Mouse (Mus musculus) brain, adult 2 months (tissue): ENCODE measurements around the gene Fam114a1.

Source experiments
- DNase-seq: peaks from one replicate; pipeline ENCODE4 v3.0.0; 2011; ENCODE audit warnings: low read depth, low spot score

The Fam114a1 gene

GRCm38 (mm10) chr5:65003946-65004535, 34.2 kb downstream of the Fam114a1 start:
- no peak for DNase-seq

GRCm38 (mm10) chr5:65005251-65005650, 35.4 kb downstream of the Fam114a1 start:
- no peak for DNase-seq

GRCm38 (mm10) chr5:65006011-65006491, 36.2 kb downstream of the Fam114a1 start:
- peak; percentile 60 for DNase-seq

- no peak for DNase-seq
Measured at GRCm38 (mm10) chr5:65011901-65012573, 42.2 kb downstream of the Fam114a1 start.

DNA sequence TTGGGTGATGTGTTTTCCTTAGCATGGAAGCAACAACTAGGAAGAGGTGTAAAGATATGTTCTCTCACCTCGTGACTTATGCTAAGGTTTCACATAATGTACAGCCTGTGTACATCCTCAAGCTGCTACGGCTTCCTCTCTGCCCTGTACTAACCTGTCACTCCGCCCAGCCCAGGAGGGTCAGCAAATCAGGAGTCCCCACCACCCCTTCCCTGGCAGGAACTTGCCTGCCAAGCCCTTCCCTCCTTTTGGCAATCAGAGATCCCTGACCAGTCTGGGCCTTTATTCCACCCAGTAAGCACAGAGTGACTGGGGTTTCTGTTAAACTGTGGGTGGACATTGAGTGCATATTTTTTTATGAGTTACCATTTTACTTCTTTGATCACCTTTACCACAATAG, 45.6 kb downstream of the Fam114a1 start:
- DNase-seq = no peak

DNA sequence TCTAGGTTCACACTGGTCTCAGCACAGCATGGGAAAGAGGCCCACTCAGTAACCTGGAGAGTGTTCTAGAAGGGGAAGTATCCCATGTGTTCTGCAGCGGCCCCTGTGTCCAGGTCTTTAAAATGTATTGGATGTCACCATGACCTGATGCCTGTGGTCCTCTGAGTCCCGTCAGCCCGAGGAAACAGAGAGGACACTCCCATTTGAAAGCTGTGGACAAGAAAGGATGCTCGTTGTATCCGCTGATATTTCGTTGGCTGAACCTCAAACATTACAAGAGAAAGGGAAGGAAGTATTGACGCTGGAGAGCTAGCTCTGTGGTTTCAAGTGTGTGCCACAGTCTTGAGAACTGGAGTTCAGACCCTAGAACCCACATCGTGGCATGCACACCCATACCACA, 49.2 kb downstream of the Fam114a1 start:
- no peak for DNase-seq

GRCm38 (mm10) chr5:65019823-65020222, 50.0 kb downstream of the Fam114a1 start:
- peak; percentile 94 for DNase-seq

GRCm38 (mm10) chr5:65022006-65022405, 52.1 kb downstream of the Fam114a1 start:
- DNase-seq = peak; percentile 81

DNA sequence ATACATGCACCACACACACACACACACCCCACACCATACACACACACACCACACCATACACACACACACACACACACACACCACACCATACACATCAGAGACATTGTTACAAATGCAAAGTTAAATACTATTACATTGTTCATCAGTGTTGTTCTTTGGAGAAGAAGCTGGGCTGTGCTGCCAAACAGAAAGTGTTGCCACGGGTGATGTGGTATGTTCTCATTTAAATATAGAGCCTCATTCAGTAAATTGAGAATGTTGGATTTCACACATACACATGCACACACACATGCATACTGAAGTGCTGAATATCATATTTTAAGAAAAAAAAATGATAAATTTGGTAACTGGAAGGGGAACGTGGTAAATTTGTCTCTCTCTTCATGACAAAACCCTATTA, 54.8 kb downstream of the Fam114a1 start:
- no peak for DNase-seq

DNA sequence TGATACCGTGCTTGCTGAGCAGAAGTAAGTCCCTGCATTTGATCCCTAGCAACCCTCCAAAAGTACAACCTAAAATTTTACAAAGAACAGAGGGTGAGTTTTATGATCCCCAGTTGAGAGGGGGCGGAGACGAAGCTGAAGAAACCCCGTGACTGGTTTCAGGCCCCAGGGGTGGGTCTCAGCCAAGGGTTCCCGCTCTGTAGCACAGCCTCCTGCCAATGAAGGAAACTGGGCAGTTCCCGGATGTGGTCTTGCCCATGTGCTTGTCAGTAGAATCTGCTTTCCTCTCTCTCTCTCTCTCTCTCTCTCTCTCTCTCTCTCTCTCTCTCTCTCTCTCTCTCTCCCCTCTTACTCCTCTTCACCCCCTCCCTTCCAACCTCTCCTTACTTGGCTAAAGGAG, 56.0 kb downstream of the Fam114a1 start:
- DNase-seq = no peak

GRCm38 (mm10) chr5:65026776-65027175, 56.9 kb downstream of the Fam114a1 start:
- DNase-seq = peak; percentile 67

GRCm38 (mm10) chr5:65028019-65028418, 58.1 kb downstream of the Fam114a1 start:
- no peak for DNase-seq

DNA sequence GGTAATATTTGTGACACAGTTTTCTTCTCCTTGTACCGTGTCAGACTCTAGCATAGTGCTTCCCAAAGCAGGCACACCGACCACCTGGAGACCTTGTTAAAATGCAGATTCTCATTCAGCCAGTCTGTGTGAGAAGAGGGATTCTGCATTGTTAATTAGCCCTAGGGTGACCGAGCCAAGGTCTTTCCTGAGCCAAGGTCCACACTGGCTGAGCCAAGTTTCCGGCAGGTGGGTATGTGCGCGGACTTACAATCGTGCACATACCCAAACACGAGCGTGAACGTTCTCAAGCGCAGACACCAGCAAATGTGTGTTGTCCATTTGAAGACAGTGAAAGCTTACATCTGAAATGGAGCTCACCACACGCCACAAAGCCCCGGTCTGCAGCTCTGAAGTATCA, 66.7 kb downstream of the Fam114a1 start:
- peak; percentile 58 for DNase-seq

DNA sequence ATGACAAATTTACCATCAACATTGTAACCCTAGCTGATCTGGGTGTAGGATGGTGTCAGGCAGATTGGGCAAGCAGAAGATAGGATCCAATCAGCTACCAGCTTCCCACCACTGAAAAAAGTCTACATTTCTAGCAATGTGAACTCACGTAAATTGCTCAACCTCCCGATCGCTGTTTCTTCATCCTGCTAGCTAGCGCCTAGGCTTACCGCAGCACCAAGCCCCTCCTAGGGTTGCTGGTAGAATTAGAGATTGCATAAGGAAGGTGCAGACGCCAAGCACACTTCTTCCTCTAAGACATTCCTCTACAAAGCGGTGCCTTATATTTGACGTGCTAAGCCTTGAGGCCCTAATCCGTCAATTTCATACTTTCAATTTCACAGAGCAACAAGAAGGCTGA, 68.4 kb downstream of the Fam114a1 start:
- DNase-seq = no peak

- peak; percentile 24 for DNase-seq
Measured at GRCm38 (mm10) chr5:65038811-65039571, 69.1 kb downstream of the Fam114a1 start.

- no peak for DNase-seq
Measured at GRCm38 (mm10) chr5:65040463-65040862, 70.6 kb downstream of the Fam114a1 start.

DNA sequence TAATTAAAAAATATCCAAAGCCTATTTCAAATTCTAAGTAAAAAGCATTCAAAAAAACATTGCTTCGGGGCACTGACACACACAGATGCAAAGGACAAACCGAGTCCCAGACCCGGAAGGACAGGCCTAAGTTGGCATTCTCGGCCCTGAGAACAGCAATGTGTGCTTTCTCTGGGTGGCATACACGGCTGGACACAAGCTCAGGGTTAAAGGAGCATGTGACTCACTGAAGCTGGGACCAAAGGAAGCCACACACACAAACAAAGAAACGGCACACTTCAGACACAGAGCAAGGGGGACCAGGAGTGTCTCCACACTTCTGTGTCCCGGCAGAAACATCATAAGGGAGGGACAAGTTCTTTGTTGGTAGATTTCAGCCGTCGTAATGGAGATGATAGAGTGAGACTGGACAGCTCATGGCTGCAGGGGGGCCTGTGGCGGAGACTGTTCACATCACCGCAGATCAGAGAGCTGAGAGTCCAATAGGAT, 73.6 kb downstream of the Fam114a1 start:
- DNase-seq = no peak

DNA sequence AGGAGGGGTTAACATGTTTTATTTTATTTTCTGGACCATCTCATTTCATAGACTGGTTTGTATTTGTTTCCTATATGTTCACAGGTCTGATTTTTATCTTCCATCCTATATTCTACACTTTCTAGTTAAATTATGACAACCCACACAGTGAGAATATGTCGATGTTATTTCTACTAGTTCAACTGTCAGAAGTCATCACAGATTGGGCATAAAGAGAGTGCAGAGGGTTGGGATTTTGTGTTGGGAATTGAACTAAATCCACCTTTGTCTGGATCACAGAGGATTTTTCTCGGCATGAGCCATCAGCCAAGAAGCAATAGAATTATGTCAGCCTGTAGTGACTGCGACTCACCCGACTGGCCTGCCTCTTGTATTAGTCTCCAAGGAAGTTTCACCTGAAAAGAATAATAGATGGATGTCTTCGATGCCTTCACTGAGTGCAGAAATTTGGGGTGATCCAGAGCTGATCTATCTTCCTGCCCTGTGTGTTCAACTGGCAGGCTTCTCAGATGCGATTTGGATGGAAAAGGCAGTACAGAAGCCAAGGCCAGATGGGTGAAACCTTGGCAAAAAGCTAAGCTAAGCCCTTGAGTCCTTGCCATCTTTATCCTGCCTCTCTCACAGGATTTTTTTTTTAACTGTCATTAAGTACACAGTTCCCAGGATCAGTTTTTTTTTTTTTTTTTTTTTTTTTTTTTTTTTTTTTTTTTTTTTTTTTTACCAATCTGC, 75.9 kb downstream of the Fam114a1 start:
- peak; percentile 95 for DNase-seq

- DNase-seq = no peak
Measured at GRCm38 (mm10) chr5:65046442-65047284, 76.8 kb downstream of the Fam114a1 start.

- DNase-seq = no peak
Measured at GRCm38 (mm10) chr5:65047285-65047855, 77.5 kb downstream of the Fam114a1 start.
